Mouse (Mus musculus): Measurements from ENCODE around the gene Zfp11. TPM values are rescaled to one million over a fixed set of nuclear protein-coding genes. Genes with fewer than 3 reads are reported as not detected.
A peak's percentile ranks its signal among the peaks of the same experiment; 100 is the strongest.
"Not testable (repeated sequence)": the region's sequence is repeated elsewhere in the genome, so short reads cannot be mapped to it uniquely, and the experiment has no call there.

Gene Zfp11
- 5.0 and 5.2 TPM in 2 replicates for polyA plus RNA-seq (2016; fragmentation: Nextera tagmentation; extraction: Ambion mirVana)

- Histone ChIP-seq H3K4me3 (peak within 1 kb of the TSS; percentile 84), H3K27ac (peak within 1 kb of the TSS; percentile 94), H3K36me3 (no peaks in the 10 kb centered on the region), H3K9me3 (no peaks in the 10 kb centered on the region), H3K27me3 (ENCODE audit: insufficient read depth, poor library complexity, severe bottlenecking) (no peaks in the 10 kb centered on the region), H3K4me1 (peaks cover 7% of the 10 kb centered on the region)
- DNase-seq (ENCODE audit: low spot score) = peak; percentile 88
- WGBS = 1% methylated on average over 23 of the region's 23 CpGs
These were observed at the start of gene Zfp11 for GRCm38 (mm10) chr5:129670036-129670458. Gene Zfp11, minus strand, starts transcription at chr5:129670099.

- peaks cover 39% of the 10 kb centered on the region for H3K36me3 ChIP-seq
- DNase-seq (ENCODE audit: low spot score) = no peak
- H3K27ac ChIP-seq = no peak overlapping the region
- no peaks in the 10 kb centered on the region for H3K27me3 ChIP-seq (ENCODE audit: insufficient read depth, poor library complexity, severe bottlenecking)
- H3K4me1 ChIP-seq = peaks cover 9% of the 10 kb centered on the region; the same call in 1 of the 2 replicates
- H3K9me3 ChIP-seq = no peaks in the 10 kb centered on the region
- H3K4me3 ChIP-seq = no peak overlapping the region
- WGBS = 82% methylated on average over 9 of the region's 9 CpGs
These were observed 47.1 kb upstream of the Zfp11 start for GRCm38 (mm10) chr5:129717016-129717415.

GRCm38 (mm10) chr5:129715326-129715861 lies 45.5 kb upstream of the Zfp11 start, which contains the start of gene Mrps17:
Gene Mrps17, plus strand, starts transcription at chr5:129715497.
- Histone ChIP-seq H3K4me1 (peaks cover 9% of the 10 kb centered on the region; the same call in 1 of the 2 replicates), H3K27me3 (ENCODE audit: insufficient read depth, poor library complexity, severe bottlenecking) (no peaks in the 10 kb centered on the region), H3K4me3 (peak within 1 kb of the TSS; percentile 91), H3K27ac (peak within 1 kb of the TSS; percentile 90), H3K9me3 (no peaks in the 10 kb centered on the region), H3K36me3 (peaks cover 39% of the 10 kb centered on the region)
- under 1% methylated on average over 33 of the region's 33 CpGs for WGBS
- peak; percentile 98 for DNase-seq (ENCODE audit: low spot score)

GRCm38 (mm10) chr5:129708412-129708811 lies 38.5 kb upstream of the Zfp11 start, which contains the start of gene Sept14:
Gene Sept14, minus strand, starts transcription at chr5:129708512.
- no peak for DNase-seq (ENCODE audit: low spot score)
- 52% methylated on average over 2 of the region's 2 CpGs for WGBS
- Histone ChIP-seq H3K4me1 (no peaks in the 10 kb centered on the region), H3K27ac (no peak within 1 kb of the TSS), H3K27me3 (ENCODE audit: insufficient read depth, poor library complexity, severe bottlenecking) (no peaks in the 10 kb centered on the region), H3K4me3 (no peak within 1 kb of the TSS), H3K9me3 (no peaks in the 10 kb centered on the region), H3K36me3 (no peaks in the 10 kb centered on the region)

GRCm38 (mm10) chr5:129703368-129703767 lies 33.5 kb upstream of the Zfp11 start:
- DNase-seq (ENCODE audit: low spot score) = no peak
- no peak overlapping the region for H3K27ac ChIP-seq
- H3K36me3 ChIP-seq = no peaks in the 10 kb centered on the region
- H3K9me3 ChIP-seq = no peaks in the 10 kb centered on the region
- no peaks in the 10 kb centered on the region for H3K27me3 ChIP-seq (ENCODE audit: insufficient read depth, poor library complexity, severe bottlenecking)
- no peaks in the 10 kb centered on the region for H3K4me1 ChIP-seq
- H3K4me3 ChIP-seq = no peak overlapping the region

GRCm38 (mm10) chr5:129701706-129702105 lies 31.8 kb upstream of the Zfp11 start:
- no peaks in the 10 kb centered on the region for H3K36me3 ChIP-seq
- H3K4me1 ChIP-seq = no peaks in the 10 kb centered on the region
- DNase-seq (ENCODE audit: low spot score) = no peak
- no peaks in the 10 kb centered on the region for H3K27me3 ChIP-seq (ENCODE audit: insufficient read depth, poor library complexity, severe bottlenecking)
- no peaks in the 10 kb centered on the region for H3K9me3 ChIP-seq
- 84% methylated on average over 1 of the region's 1 CpGs for WGBS
- no peak overlapping the region for H3K4me3 ChIP-seq
- H3K27ac ChIP-seq = no peak overlapping the region

- H3K36me3 ChIP-seq = no peaks in the 10 kb centered on the region
- no peak overlapping the region for H3K4me3 ChIP-seq
- no peaks in the 10 kb centered on the region for H3K27me3 ChIP-seq (ENCODE audit: insufficient read depth, poor library complexity, severe bottlenecking)
- no peak overlapping the region for H3K27ac ChIP-seq
- 33% methylated on average over 2 of the region's 2 CpGs for WGBS
- H3K4me1 ChIP-seq = no peaks in the 10 kb centered on the region
- DNase-seq (ENCODE audit: low spot score) = no peak
- H3K9me3 ChIP-seq = no peaks in the 10 kb centered on the region
These were observed 30.6 kb upstream of the Zfp11 start for GRCm38 (mm10) chr5:129700506-129700905.

GRCm38 (mm10) chr5:129690528-129690927 lies 20.6 kb upstream of the Zfp11 start:
- H3K27me3 ChIP-seq (ENCODE audit: insufficient read depth, poor library complexity, severe bottlenecking) = no peaks in the 10 kb centered on the region
- WGBS = 80% methylated on average over 3 of the region's 3 CpGs
- H3K4me3 ChIP-seq = no peak overlapping the region
- H3K36me3 ChIP-seq = no peaks in the 10 kb centered on the region
- H3K4me1 ChIP-seq = no peaks in the 10 kb centered on the region
- no peak overlapping the region for H3K27ac ChIP-seq
- no peaks in the 10 kb centered on the region for H3K9me3 ChIP-seq
- DNase-seq (ENCODE audit: low spot score) = no peak

GRCm38 (mm10) chr5:129687621-129688020 lies 17.7 kb upstream of the Zfp11 start:
- H3K4me3 ChIP-seq = no peak overlapping the region
- DNase-seq (ENCODE audit: low spot score) = no peak
- no peaks in the 10 kb centered on the region for H3K9me3 ChIP-seq
- H3K36me3 ChIP-seq = no peaks in the 10 kb centered on the region
- 74% methylated on average over 7 of the region's 7 CpGs for WGBS
- H3K27ac ChIP-seq = no peak overlapping the region
- no peaks in the 10 kb centered on the region for H3K4me1 ChIP-seq
- H3K27me3 ChIP-seq (ENCODE audit: insufficient read depth, poor library complexity, severe bottlenecking) = no peaks in the 10 kb centered on the region

- DNase-seq (ENCODE audit: low spot score); H3K4me1 ChIP-seq; H3K36me3 ChIP-seq; H3K9me3 ChIP-seq; H3K27ac ChIP-seq; H3K4me3 ChIP-seq; H3K27me3 ChIP-seq (ENCODE audit: insufficient read depth, poor library complexity, severe bottlenecking): not testable (repeated sequence)
- 88% methylated on average over 5 of the region's 5 CpGs for WGBS
These were observed 15.2 kb upstream of the Zfp11 start for GRCm38 (mm10) chr5:129685141-129685540.

- H3K4me3 ChIP-seq = peak overlapping the region; percentile 84
- H3K27me3 ChIP-seq (ENCODE audit: insufficient read depth, poor library complexity, severe bottlenecking) = no peaks in the 10 kb centered on the region
- H3K27ac ChIP-seq = peak overlapping the region; percentile 94
- no peaks in the 10 kb centered on the region for H3K9me3 ChIP-seq
- DNase-seq (ENCODE audit: low spot score) = peak; percentile 53
- peaks cover 7% of the 10 kb centered on the region for H3K4me1 ChIP-seq
- 1% methylated on average over 31 of the region's 31 CpGs for WGBS
- H3K36me3 ChIP-seq = no peaks in the 10 kb centered on the region
These were observed 355 bp downstream of the Zfp11 start for GRCm38 (mm10) chr5:129669453-129670035.

- no peak for DNase-seq (ENCODE audit: low spot score)
These were observed 2.0 kb downstream of the Zfp11 start for GRCm38 (mm10) chr5:129667851-129668250.

GRCm38 (mm10) chr5:129666271-129666909 lies 3.5 kb downstream of the Zfp11 start:
- DNase-seq (ENCODE audit: low spot score) = peak; percentile 58
- no peaks in the 10 kb centered on the region for H3K36me3 ChIP-seq
- H3K9me3 ChIP-seq = no peaks in the 10 kb centered on the region
- 90% methylated on average over 10 of the region's 10 CpGs for WGBS
- H3K27me3 ChIP-seq (ENCODE audit: insufficient read depth, poor library complexity, severe bottlenecking) = no peaks in the 10 kb centered on the region
- peaks cover 7% of the 10 kb centered on the region for H3K4me1 ChIP-seq
- no peak overlapping the region for H3K4me3 ChIP-seq
- no peak overlapping the region for H3K27ac ChIP-seq

More at GRCm38 (mm10) chr5:129667851-129668250, 2.0 kb downstream of the Zfp11 start:
- Histone ChIP-seq H3K4me1 (peaks cover 7% of the 10 kb centered on the region), H3K27ac (no peak overlapping the region), H3K4me3 (no peak overlapping the region), H3K9me3 (no peaks in the 10 kb centered on the region), H3K36me3 (no peaks in the 10 kb centered on the region), H3K27me3 (ENCODE audit: insufficient read depth, poor library complexity, severe bottlenecking) (no peaks in the 10 kb centered on the region)
- 63% methylated on average over 4 of the region's 4 CpGs for WGBS

All from heart, embryonic 10.5 days (tissue).